Comparison of ENCODE assay signal across 7 mouse cellular contexts in genomic region chr8:121828376-121829023, GRCm38 (mm10). TPM values are rescaled to one million over a fixed set of nuclear protein-coding genes. Genes with fewer than 3 reads are reported as not detected.
DNase-seq lines count a peak whose midpoint lies in the region; ATAC-seq and TF ChIP-seq lines count a peak whose summit lies in the region.

No protein-coding gene starts in this region.

- TF ChIP-seq CTCF in lung, embryonic 14.5 days (IDR thresholded peaks at IDR 0.05; ENCODE audit: low read depth) = no peak
- TF ChIP-seq CTCF in embryonic fibroblast, embryonic 13.5 days (IDR thresholded peaks at IDR 0.05; ENCODE audit: borderline replicate concordance, insufficient read depth, low read length) = no peak

- H3K9ac ChIP-seq in lung, embryonic 14.5 days = peak overlapping the region; percentile 83
- H3K9ac ChIP-seq in intestine, embryonic 16.5 days (ENCODE audit: low read depth, low read length) = peak overlapping the region; percentile 84
- H3K9ac ChIP-seq in neural tube, embryonic 15.5 days (replicated peaks) = peak overlapping the region; percentile 64

- H3K4me1 ChIP-seq in lung, embryonic 14.5 days (ENCODE audit: insufficient read depth) = peaks cover 3% of the 10 kb centered on the region; the same call in 1 of the 2 replicates
- no peaks in the 10 kb centered on the region for H3K4me1 ChIP-seq in embryonic fibroblast, embryonic 13.5 days (ENCODE audit: control insufficient read depth, insufficient read depth, low read length)
- H3K4me1 ChIP-seq in intestine, embryonic 16.5 days (ENCODE audit: control insufficient read depth, insufficient read depth, low read length) = peaks cover 16% of the 10 kb centered on the region
- peaks cover 23% of the 10 kb centered on the region for H3K4me1 ChIP-seq in neural tube, embryonic 15.5 days

- H3K27ac ChIP-seq in lung, embryonic 14.5 days (ENCODE audit: low read depth) = no peak overlapping the region
- no peak overlapping the region for H3K27ac ChIP-seq in embryonic fibroblast, embryonic 13.5 days (ENCODE audit: insufficient read depth, low read length)
- H3K27ac ChIP-seq in intestine, embryonic 16.5 days (ENCODE audit: low read length) = no peak overlapping the region
- no peak overlapping the region for H3K27ac ChIP-seq in neural tube, embryonic 15.5 days (replicated peaks)

- no peaks in the 10 kb centered on the region for H3K36me3 ChIP-seq in lung, embryonic 14.5 days (ENCODE audit: insufficient read depth)
- H3K36me3 ChIP-seq in intestine, embryonic 16.5 days (ENCODE audit: control insufficient read depth, insufficient read depth, low read length) = no peaks in the 10 kb centered on the region
- no peaks in the 10 kb centered on the region for H3K36me3 ChIP-seq in neural tube, embryonic 15.5 days

- peak overlapping the region; percentile 89 for H3K4me3 ChIP-seq in lung, embryonic 14.5 days (ENCODE audit: low read depth, low read length)
- H3K4me3 ChIP-seq in embryonic fibroblast, embryonic 13.5 days (ENCODE audit: insufficient read depth, low read length) = peak overlapping the region; percentile 85
- H3K4me3 ChIP-seq in intestine, embryonic 16.5 days (ENCODE audit: low read length) = peak overlapping the region; percentile 83
- H3K4me3 ChIP-seq in neural tube, embryonic 15.5 days (replicated peaks) = peak overlapping the region; percentile 58

- ATAC-seq in lung, embryonic 14.5 days (ENCODE audit: insufficient read depth) = no peak
- no peak for ATAC-seq in intestine, embryonic 16.5 days
- peak; percentile 11; the same call in 1 of the 2 replicates for ATAC-seq in neural tube, embryonic 15.5 days (ENCODE audit: low FRiP score)
- no peak for ATAC-seq in megakaryocyte progenitor cell, adult 5-6 weeks (replicated peaks; ENCODE audit: poor library complexity)

- no peaks in the 10 kb centered on the region for H3K9me3 ChIP-seq in lung, embryonic 14.5 days (ENCODE audit: low read depth, low read length)
- H3K9me3 ChIP-seq in intestine, embryonic 16.5 days (ENCODE audit: control insufficient read depth, low read length) = no peaks in the 10 kb centered on the region
- H3K9me3 ChIP-seq in neural tube, embryonic 15.5 days (replicated peaks) = no peaks in the 10 kb centered on the region

- DNase-seq in lung, embryonic 14.5 days = no peak
- no peak for DNase-seq in lung, postnatal 14 days
- no peak for DNase-seq in adrenal gland, adult 2 months

- 30% methylated on average over 10 of the region's 10 CpGs for WGBS in lung, embryonic 14.5 days
- 28% methylated on average over 10 of the region's 10 CpGs for WGBS in intestine, embryonic 16.5 days
- 35% methylated on average over 10 of the region's 10 CpGs for WGBS in neural tube, embryonic 15.5 days

- H3K27me3 ChIP-seq in lung, embryonic 14.5 days (ENCODE audit: insufficient read depth, low read length) = no peaks in the 10 kb centered on the region
- no peaks in the 10 kb centered on the region for H3K27me3 ChIP-seq in intestine, embryonic 16.5 days (replicated peaks; ENCODE audit: control insufficient read depth, insufficient read depth, low read length)
- no peaks in the 10 kb centered on the region for H3K27me3 ChIP-seq in neural tube, embryonic 15.5 days (replicated peaks)

- peak overlapping the region; percentile 95 for H3K4me2 ChIP-seq in lung, embryonic 14.5 days
- H3K4me2 ChIP-seq in intestine, embryonic 16.5 days (ENCODE audit: low read depth, low read length) = peak overlapping the region; percentile 93
- peak overlapping the region; percentile 97 for H3K4me2 ChIP-seq in neural tube, embryonic 15.5 days

- no peak for TF ChIP-seq POLR2A in embryonic fibroblast, embryonic 13.5 days (IDR thresholded peaks at IDR 0.05; ENCODE audit: low read depth, low read length)

RNA-seq across cellular contexts. Expression of gene Klhdc4, which starts 0.9 kb away (rescaled TPM):
- polyA plus RNA-seq in lung, embryonic 14.5 days (2014; fragmentation: Nextera tagmentation; extraction: Ambion mirVana) = 42.2 and 47.7 TPM in 2 replicates
- 21.1 and 26.4 TPM in 2 replicates for polyA plus RNA-seq in embryonic fibroblast, embryonic 13.5 days (2011; ENCODE audit: insufficient read length, low read depth, missing spikeins)
- polyA plus RNA-seq in intestine, embryonic 16.5 days (2015; fragmentation: Nextera tagmentation; extraction: Ambion mirVana) = 35.5 and 38.8 TPM in 2 replicates
- 44.4 and 44.5 TPM in 2 replicates for polyA plus RNA-seq in neural tube, embryonic 15.5 days (2015; fragmentation: Nextera tagmentation; extraction: Ambion mirVana)
- 10 to 100 TPM; 17.2 to 25.6 TPM for total RNA-seq in adrenal gland, adult 2 months (2021)
- 12.2 and 14.9 TPM in 2 replicates for polyA plus RNA-seq in adrenal gland, adult 2 months (2012; rRNA removed)
- total RNA-seq in megakaryocyte progenitor cell, adult 5-6 weeks (2015) = 16.5 and 18.6 TPM in 2 replicates
- total RNA-seq in megakaryocyte progenitor cell, adult 5-6 weeks (2017) = 46.1 and 46.9 TPM in 2 replicates
